In genomic region chr17:15812136-15812778, GRCm38 (mm10) we compare ENCODE assay signal across 20 mouse cellular contexts. TPM values are rescaled to one million over a fixed set of nuclear protein-coding genes. Genes with fewer than 3 reads are reported as not detected.
DNase-seq lines count a peak whose midpoint lies in the region; TF ChIP-seq lines count a peak whose summit lies in the region.
"Had no signal": no experiment of that assay in that cellular context is flagged by ENCODE, and none has a peak within 500 bp of the region (broad histone marks: within the 10 kb centered on the region; RNA-seq: fewer than 3 reads in every experiment).

No protein-coding gene starts in this region.

- H3K79me2 ChIP-seq in macrophage (ENCODE audit: inconsistent target): peaks cover 90% of the 10 kb centered on the region

- no peak for TF ChIP-seq POLR2A in cerebellum, adult 2 months (IDR thresholded peaks at IDR 0.05; ENCODE audit: borderline replicate concordance, insufficient read depth, low read length)

- 25% methylated on average over 13 of the region's 13 CpGs for WGBS in cerebellum, adult 2 months
- WGBS in macrophage (ENCODE audit: missing documents): 58% methylated on average over 13 of the region's 13 CpGs

- H3K27me3 ChIP-seq in cerebellum, adult 2 months (ENCODE audit: control insufficient read depth, insufficient read depth, low read length): no peaks in the 10 kb centered on the region
- H3K27me3 ChIP-seq: forebrain, embryonic 15.5 days; heart, embryonic 13.5 days; liver, embryonic 12.5 days had no signal

- H3K27ac ChIP-seq in cerebellum, adult 2 months (ENCODE audit: insufficient read depth, low read length): no peak overlapping the region
- H3K27ac ChIP-seq in layer of hippocampus, adult 2 months: peak overlapping the region; percentile 55
- H3K27ac ChIP-seq in brown adipose tissue, adult 24 weeks (replicated peaks; ENCODE audit: low read depth, low read length): 0 out of 2 replicates have a peak overlapping the region, but pooled peaks have one; percentile 33
- H3K27ac ChIP-seq in macrophage: peak overlapping the region; percentile 71
- H3K27ac ChIP-seq: forebrain, embryonic 15.5 days; heart, embryonic 13.5 days; liver, embryonic 12.5 days had no signal

- TF ChIP-seq CTCF in cerebellum, adult 2 months (IDR thresholded peaks at IDR 0.05; ENCODE audit: borderline replicate concordance, insufficient read depth, low read depth, low read length): no peak
- no peak for TF ChIP-seq CTCF in layer of hippocampus, adult 2 months (conservative IDR thresholded peaks at IDR 0.05)

- DNase-seq in cerebellum, postnatal 10 days: peak; percentile 45 to 67
- no peak for DNase-seq in cerebellum, adult 2 months
- no peak for DNase-seq in layer of hippocampus, adult 2 months (ENCODE audit: low spot score in 2 of 2)
- no peak for DNase-seq in layer of hippocampus, adult 9-11 months
- no peak for DNase-seq in kidney, postnatal 10 days
- DNase-seq in kidney, adult 18-20 months: no peak
- DNase-seq: adrenal gland, postnatal 25 days; gastrocnemius, postnatal 14 days; kidney, postnatal 4 days; layer of hippocampus, postnatal 36 days; lung, postnatal 36 days; midbrain, embryonic 14.5 days; right cerebral cortex, postnatal 14 days; thymus, adult 18-20 months had no signal

- H3K4me3 ChIP-seq in cerebellum, adult 2 months (replicated peaks; ENCODE audit: insufficient read depth, low read depth, low read length): no peak overlapping the region
- H3K4me3 ChIP-seq in layer of hippocampus, adult 2 months: no peak overlapping the region
- no peak overlapping the region for H3K4me3 ChIP-seq in brown adipose tissue, adult 24 weeks (ENCODE audit: insufficient read depth, low read depth, low read length)
- no peak overlapping the region for H3K4me3 ChIP-seq in macrophage (ENCODE audit: inconsistent target)
- H3K4me3 ChIP-seq: forebrain, embryonic 15.5 days; heart, embryonic 13.5 days; liver, embryonic 12.5 days had no signal

- H3K4me1 ChIP-seq in cerebellum, adult 2 months (ENCODE audit: control insufficient read depth, insufficient read depth, low read length): peaks cover 7% of the 10 kb centered on the region
- H3K4me1 ChIP-seq in brown adipose tissue, adult 24 weeks (ENCODE audit: control insufficient read depth, insufficient read depth, insufficient read length, low read length): peaks cover 39% of the 10 kb centered on the region
- H3K4me1 ChIP-seq: liver, embryonic 12.5 days had no signal

- H3K36me3 ChIP-seq in macrophage (ENCODE audit: inconsistent target): peaks cover under 1% of the 10 kb centered on the region; the same call in 1 of the 2 replicates

RNA-seq across cellular contexts. Expression of gene Rgmb, which starts 18.6 kb away (rescaled TPM):
- 39.5 and 46.9 TPM in 2 replicates for polyA plus RNA-seq in cerebellum, adult 2 months (2012; rRNA removed)
- total RNA-seq in layer of hippocampus, adult 2 months (2021): 10 to 100 TPM; 74.0 to 79.9 TPM
- 8.0 and 8.6 TPM in 2 replicates for polyA plus RNA-seq in brown adipose tissue, adult 24 weeks (2012; ENCODE audit: insufficient read depth, insufficient read length, missing spikeins)
- 10 to 100 TPM in 17 of 26 experiments, 1 to 10 TPM in 9; 2.2 to 30.8 (median 16.0) TPM for total RNA-seq in macrophage (2018; cell fraction: chromatin; rRNA removed)
- 10 to 100 TPM in 14 of 26 experiments, 1 to 10 TPM in 12; 6.2 to 15.4 (median 10.2) TPM for total RNA-seq in macrophage (2018; cell fraction: cytosol; rRNA removed)
- total RNA-seq in macrophage (2018; cell fraction: nucleus; rRNA removed): 10 to 100 TPM in 21 of 26 experiments, 1 to 10 TPM in 5; 5.9 to 34.9 (median 16.9) TPM
- 4.9 to 9.8 TPM (median 7.0 TPM) in 3 replicates for polyA plus RNA-seq in macrophage (2018)
- total RNA-seq: common myeloid progenitor, adult 5-6 weeks had no signal

Comparison
In these comparisons a context has a peak if more than half of its experiments do, and no peak if none do; other contexts are left out.
1. DNase-seq: peak in cerebellum, postnatal 10 days (2 of 2); none in cerebellum, adult 2 months (0 of 2), layer of hippocampus, adult 2 months (0 of 2), layer of hippocampus, adult 9-11 months (single experiment), kidney, postnatal 10 days (single experiment) and kidney, adult 18-20 months (single experiment).